Mouse (Mus musculus) forebrain, embryonic 16.5 days (tissue): ENCODE measurements at regions not wholly inside any gene's neighbourhood (a gene's known extent, or its start where the extent isn't known, plus 50 kb on each side); places are given as distances from the start of the nearest gene placed in this dataset.

Experiments
- ATAC-seq: fragments of 200-750 bp; cut with Nextera tagmentation; 2 replicates; pipeline ENCODE4 v1.8.0; 2017; ENCODE audit warnings: mild to moderate bottlenecking, moderate library complexity
- H3K27ac ChIP-seq: fragments of 300-500 bp; sonication (generic); 2 replicates; pipeline ENCODE4 v1.5.1; 2014; ENCODE audit warnings: low read length, control low read depth
- H3K27me3 ChIP-seq: fragments of 300-500 bp; sonication (generic); replicated peaks from 2 replicates; pipeline ENCODE4 v1.6.1; 2014; ENCODE audit warnings: low read length; ENCODE audit not compliant: control insufficient read depth, insufficient read depth
- H3K36me3 ChIP-seq: fragments of 300-500 bp; sonication (generic); 2 replicates; pipeline ENCODE4 v1.6.1; 2014; ENCODE audit not compliant: control insufficient read depth, insufficient read depth
- H3K4me1 ChIP-seq: fragments of 300-500 bp; sonication (generic); replicated peaks from 2 replicates; pipeline ENCODE4 v1.6.1; 2014; ENCODE audit warnings: low read length; ENCODE audit not compliant: control insufficient read depth, insufficient read depth
- H3K4me2 ChIP-seq: fragments of 300-500 bp; sonication (generic); 2 replicates; pipeline ENCODE4 v1.6.1; 2014; ENCODE audit warnings: mild to moderate bottlenecking, low read length, control low read depth
- H3K4me3 ChIP-seq: fragments of 300-500 bp; sonication (generic); replicated peaks from 2 replicates; pipeline ENCODE4 v1.5.1; 2014; ENCODE audit warnings: mild to moderate bottlenecking, low read length, control low read depth
- H3K9ac ChIP-seq: fragments of 300-500 bp; sonication (generic); replicated peaks from 2 replicates; pipeline ENCODE4 v1.6.1; 2014; ENCODE audit warnings: low read depth, low read length, control low read depth
- H3K9me3 ChIP-seq: fragments of 300-500 bp; sonication (generic); 2 replicates; pipeline ENCODE4 v1.6.1; 2016; ENCODE audit warnings: low read length; ENCODE audit not compliant: control insufficient read depth
- WGBS: fragments of 180-500 bp; shearing (Covaris S2); extraction: QIAGEN DNeasy Blood & Tissue Kit; methylation state at CpG from one replicate; pipeline ENCODE4 v1.1.7; 2014; 5-methylcytosine and 5-hydroxymethylcytosine counted together

DNA sequence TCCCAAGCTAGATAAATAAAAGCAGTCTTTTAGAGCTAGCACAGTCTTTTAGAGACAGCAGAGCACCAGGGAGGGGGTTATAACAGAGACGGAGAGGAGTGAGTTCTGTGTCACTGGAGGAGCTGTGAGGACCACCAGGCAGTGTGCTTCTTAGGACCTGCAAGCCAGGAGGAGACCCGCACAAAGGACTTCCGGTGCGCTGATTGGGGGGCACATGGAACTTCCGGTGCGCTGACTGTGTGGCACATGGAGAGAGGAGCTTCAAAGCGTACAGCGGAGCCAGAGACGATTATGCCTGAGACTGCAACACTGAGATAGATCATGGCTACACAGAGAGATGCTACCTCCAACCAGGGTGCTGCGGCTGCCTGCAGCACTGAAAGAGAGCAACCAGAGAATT, 53.4 kb downstream of the Rpl37a start:
- no peak overlapping the region for H3K27ac ChIP-seq
- 62% methylated on average over 10 of the region's 10 CpGs for WGBS
- no peak overlapping the region for H3K9ac ChIP-seq
- H3K4me2 ChIP-seq, result peak overlapping the region; percentile 11
- H3K9me3 ChIP-seq, result no peaks in the 10 kb centered on the region
- no peak overlapping the region for H3K4me3 ChIP-seq
- H3K27me3 ChIP-seq, result no peaks in the 10 kb centered on the region
- H3K36me3 ChIP-seq, result no peaks in the 10 kb centered on the region
- H3K4me1 ChIP-seq, result peaks cover 3% of the 10 kb centered on the region; the same call in 1 of the 2 replicates
- peak; percentile 52 for ATAC-seq

DNA sequence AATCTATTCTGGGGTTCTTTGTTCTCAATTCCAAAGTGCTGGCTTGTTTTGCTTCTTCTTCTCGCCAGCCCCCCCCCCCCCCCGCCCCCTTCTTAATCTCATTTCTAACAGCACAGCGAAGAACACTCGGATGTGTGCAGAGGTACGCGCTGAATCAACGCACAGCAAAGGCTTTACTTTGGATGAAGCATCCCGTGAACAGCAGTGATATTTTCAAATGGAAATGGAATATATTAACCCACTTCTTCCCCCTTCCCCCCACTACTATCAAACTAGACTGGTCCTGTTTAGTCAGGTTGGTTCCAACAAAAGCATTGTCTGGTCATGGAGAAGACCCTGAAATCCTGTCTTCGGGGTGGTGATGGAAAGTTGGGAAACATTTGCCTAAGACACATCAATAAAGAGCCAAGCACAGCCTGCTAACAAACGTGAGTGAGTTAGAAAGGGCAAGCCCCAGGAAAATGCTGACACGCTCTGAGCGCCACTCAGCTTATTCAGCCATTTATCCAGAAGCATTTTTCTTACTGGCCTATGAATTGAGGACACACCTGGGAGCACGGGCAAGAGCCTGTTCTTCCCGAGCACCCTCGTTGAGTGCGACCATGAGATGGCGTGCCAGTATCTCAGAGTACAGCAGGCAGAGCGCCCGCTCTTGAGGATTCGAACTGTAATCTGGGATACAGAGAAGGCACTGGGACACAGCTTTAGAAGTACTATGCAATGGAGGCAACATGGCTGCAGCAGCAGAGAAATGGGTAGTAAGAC, 54.1 kb downstream of the Rpl37a start:
- Histone ChIP-seq H3K4me2 (peak overlapping the region; percentile 11), H3K9me3 (no peaks in the 10 kb centered on the region), H3K4me3 (no peak overlapping the region), H3K36me3 (no peaks in the 10 kb centered on the region), H3K4me1 (peaks cover 3% of the 10 kb centered on the region; the same call in 1 of the 2 replicates), H3K27ac (no peak overlapping the region), H3K9ac (no peak overlapping the region), H3K27me3 (no peaks in the 10 kb centered on the region)
- WGBS, result 62% methylated on average over 19 of the region's 20 CpGs
- peak; percentile 36; the same call in 1 of the 2 replicates for ATAC-seq

- H3K9me3 ChIP-seq, result no peaks in the 10 kb centered on the region
- H3K9ac ChIP-seq, result no peak overlapping the region
- no peak overlapping the region for H3K27ac ChIP-seq
- no peak overlapping the region for H3K4me2 ChIP-seq
- H3K27me3 ChIP-seq, result no peaks in the 10 kb centered on the region
- H3K36me3 ChIP-seq, result no peaks in the 10 kb centered on the region
- 96% methylated on average over 7 of the region's 7 CpGs for WGBS
- no peak overlapping the region for H3K4me3 ChIP-seq
- H3K4me1 ChIP-seq, result peaks cover 3% of the 10 kb centered on the region; the same call in 1 of the 2 replicates
- no peak for ATAC-seq
Measured at GRCm38 (mm10) chr1:72769428-72769827, 54.9 kb upstream of the Igfbp2 start.

DNA sequence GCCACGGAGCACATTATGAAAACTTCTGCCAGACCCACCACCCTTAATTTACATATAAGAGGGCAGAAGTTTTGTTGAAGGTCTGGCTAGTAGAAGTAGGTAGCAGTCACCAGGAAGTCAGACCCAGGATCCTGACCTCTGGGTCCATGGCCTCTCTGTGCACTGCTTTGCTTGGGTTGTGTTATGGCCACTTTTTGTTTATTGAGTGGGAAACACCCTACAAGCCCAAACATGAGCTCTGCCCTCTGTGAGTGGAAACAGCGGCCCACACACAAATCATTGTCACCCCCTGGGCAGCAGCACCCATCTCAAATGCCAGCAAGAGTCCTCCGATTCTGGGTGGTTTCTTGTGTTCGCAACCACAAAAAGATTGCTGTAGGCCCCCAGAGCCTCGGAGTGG, 51.6 kb upstream of the Igfbp2 start:
- no peak for ATAC-seq
- Histone ChIP-seq H3K36me3 (no peaks in the 10 kb centered on the region), H3K4me1 (no peaks in the 10 kb centered on the region), H3K27me3 (no peaks in the 10 kb centered on the region), H3K9ac (no peak overlapping the region), H3K4me2 (no peak overlapping the region), H3K9me3 (no peaks in the 10 kb centered on the region), H3K4me3 (no peak overlapping the region), H3K27ac (no peak overlapping the region)
- 80% methylated on average over 5 of the region's 5 CpGs for WGBS

DNA sequence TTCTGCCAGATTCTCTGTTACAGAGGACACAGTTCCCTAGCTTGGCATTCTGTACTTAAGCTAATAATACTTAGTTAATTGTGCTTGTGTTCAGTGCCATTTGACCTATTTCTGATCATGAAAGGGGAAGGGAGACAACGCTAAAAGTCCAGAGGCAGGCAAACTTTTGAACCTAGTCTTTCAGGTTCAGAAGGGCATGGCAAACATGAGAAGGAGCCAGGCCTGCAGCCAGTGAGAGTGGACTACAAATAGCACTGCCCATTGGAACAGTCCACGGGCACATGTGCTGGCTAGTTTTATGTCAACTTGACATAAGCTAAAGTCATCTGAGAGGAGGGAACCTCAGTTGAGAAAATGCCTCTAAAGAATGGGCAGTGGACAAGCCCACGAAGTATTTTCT, 51.1 kb upstream of the Igfbp2 start:
- WGBS, result 86% methylated on average over 3 of the region's 3 CpGs
- Histone ChIP-seq H3K27ac (no peak overlapping the region), H3K4me3 (no peak overlapping the region), H3K9ac (no peak overlapping the region), H3K9me3 (no peaks in the 10 kb centered on the region), H3K4me2 (no peak overlapping the region), H3K36me3 (no peaks in the 10 kb centered on the region), H3K27me3 (no peaks in the 10 kb centered on the region), H3K4me1 (no peaks in the 10 kb centered on the region)
- ATAC-seq, result no peak
